Mouse (Mus musculus) ovary, postnatal 36 days (tissue): ENCODE results near the gene Dlx3.

Source experiments
- DNase-seq: peaks from one replicate; pipeline ENCODE4 v3.0.0; 2022; ENCODE audit warnings: low spot score, mixed read lengths

Dlx3 gene

GRCm38 (mm10) chr11:95088857-95089779 lies 30.8 kb upstream of the Dlx3 start:
- peak; percentile 31 for DNase-seq

- DNase-seq, result no peak
Observed at GRCm38 (mm10) chr11:95093077-95093476, 26.8 kb upstream of the Dlx3 start.

GRCm38 (mm10) chr11:95095596-95095995 lies 24.3 kb upstream of the Dlx3 start:
- no peak for DNase-seq

- DNase-seq, result no peak
Observed at GRCm38 (mm10) chr11:95096608-95097373, 23.1 kb upstream of the Dlx3 start.

GRCm38 (mm10) chr11:95097889-95098288 lies 22.0 kb upstream of the Dlx3 start:
- DNase-seq, result no peak

GRCm38 (mm10) chr11:95098346-95099095 lies 21.4 kb upstream of the Dlx3 start:
- no peak for DNase-seq

GRCm38 (mm10) chr11:95100393-95100792 lies 19.5 kb upstream of the Dlx3 start:
- no peak for DNase-seq

GRCm38 (mm10) chr11:95101071-95101788 lies 18.7 kb upstream of the Dlx3 start:
- no peak for DNase-seq

GRCm38 (mm10) chr11:95102161-95102904 lies 17.6 kb upstream of the Dlx3 start:
- DNase-seq, result no peak

- DNase-seq, result no peak
Observed at GRCm38 (mm10) chr11:95104266-95104665, 15.7 kb upstream of the Dlx3 start.

- peak; percentile 43 for DNase-seq
Observed at GRCm38 (mm10) chr11:95105274-95105874, 14.5 kb upstream of the Dlx3 start.

- DNase-seq, result peak; percentile 73
Observed at GRCm38 (mm10) chr11:95106440-95107236, 13.3 kb upstream of the Dlx3 start.

- DNase-seq, result no peak
Observed at GRCm38 (mm10) chr11:95109000-95109399, 10.9 kb upstream of the Dlx3 start.

- DNase-seq, result no peak
Observed at GRCm38 (mm10) chr11:95110081-95110480, 9.8 kb upstream of the Dlx3 start.

- DNase-seq, result peak; percentile 55
Observed at GRCm38 (mm10) chr11:95117030-95117429, 2.9 kb upstream of the Dlx3 start.

GRCm38 (mm10) chr11:95118505-95118904 lies 1.4 kb upstream of the Dlx3 start:
- DNase-seq, result peak; percentile 76

GRCm38 (mm10) chr11:95120633-95121020 lies 708 bp downstream of the Dlx3 start:
- DNase-seq, result no peak

GRCm38 (mm10) chr11:95121161-95122099 lies 1.5 kb downstream of the Dlx3 start:
- peak; percentile 19 for DNase-seq
